Mouse (Mus musculus) ES-E14 (cell line): ENCODE data around the gene Dennd5a. TPM values are rescaled to one million over a fixed set of nuclear protein-coding genes. Genes with fewer than 3 reads are reported as not detected.
A peak's percentile ranks its signal among the peaks of the same experiment; 100 is the strongest.

Experiments used
- DNase-seq: peaks from one replicate; pipeline ENCODE4 v3.0.0-alpha.2; 2013; ENCODE audit warnings: low read depth, low spot score
- H3K27ac ChIP-seq: 2 replicates; pipeline ENCODE4 v1.5.1; 2012; ENCODE audit warnings: low read depth, mild to moderate bottlenecking, low read length, moderate library complexity, mixed read lengths; ENCODE audit not compliant: poor library complexity, insufficient read depth, severe bottlenecking
- H3K36me3 ChIP-seq: 2 replicates; pipeline ENCODE4 v1.6.1; 2012; ENCODE audit warnings: mild to moderate bottlenecking, low read length, moderate library complexity, mixed read lengths; ENCODE audit not compliant: control insufficient read depth, poor library complexity, insufficient read depth, severe bottlenecking
- H3K4me1 ChIP-seq, 2 experiments: fragments of 150-350 bp in 1 of 2; sonication (generic) in 1 of 2; 2 replicates each; pipeline ENCODE4 v1.6.1; 2012; ENCODE audit warnings: low read length in 2 of 2, mild to moderate bottlenecking in 1 of 2, mixed read lengths in 1 of 2; ENCODE audit not compliant: control insufficient read depth in 2 of 2, insufficient read depth in 2 of 2, poor library complexity in 1 of 2
- H3K4me3 ChIP-seq, 2 experiments: fragments of 150-350 bp in 1 of 2; sonication (generic) in 1 of 2; 2 replicates each; pipeline ENCODE4 v1.5.1; 2012; ENCODE audit warnings: low read length in 2 of 2, low read depth in 1 of 2, mild to moderate bottlenecking in 1 of 2, mixed read lengths in 1 of 2; ENCODE audit not compliant: insufficient read depth in 1 of 2, poor library complexity in 1 of 2, severe bottlenecking in 1 of 2
- H3K9ac ChIP-seq: 2 replicates; pipeline ENCODE4 v1.6.1; 2012; ENCODE audit warnings: low read depth, mild to moderate bottlenecking, low read length, mixed read lengths; ENCODE audit not compliant: poor library complexity, insufficient read depth, severe bottlenecking
- H3K9me3 ChIP-seq: fragments of 150-350 bp; sonication (generic); 2 replicates; pipeline ENCODE4 v1.6.1; 2012; ENCODE audit warnings: low read depth, mild to moderate bottlenecking, low read length; ENCODE audit not compliant: control insufficient read depth, insufficient read depth
- CHD2 ChIP-seq: IDR thresholded peaks from 2 replicates; pipeline ENCODE4 v1.6.1; 2014; ENCODE audit warnings: mild to moderate bottlenecking, low read depth, low read length, inconsistent platforms
- HCFC1 ChIP-seq: IDR thresholded peaks from 2 replicates; pipeline ENCODE4 v1.6.1; 2012; ENCODE audit warnings: low read length, inconsistent platforms, borderline replicate concordance; ENCODE audit not compliant: insufficient read depth
- MAFK ChIP-seq: IDR thresholded peaks from 2 replicates; pipeline ENCODE4 v1.6.1; 2014; ENCODE audit warnings: mild to moderate bottlenecking, low read depth, low read length, inconsistent platforms; ENCODE audit not compliant: insufficient read depth
- ZC3H11A ChIP-seq: IDR thresholded peaks from 2 replicates; pipeline ENCODE4 v1.6.1; 2012; ENCODE audit warnings: low read depth, mild to moderate bottlenecking, inconsistent platforms, low read length, borderline replicate concordance
- ZNF384 ChIP-seq: IDR thresholded peaks from 2 replicates; pipeline ENCODE4 v1.6.1; 2012; ENCODE audit warnings: low read depth, low read length, inconsistent platforms
- in situ Hi-C, 2 experiments: fragments of 600-800 bp; cut with MboI; formaldehyde crosslinking; loops; one replicate each; pipeline ENCODE4 v1.15.1; 2025; ENCODE audit warnings: low sequenced_read_pairs in 2 of 2, inconsistent platforms in 1 of 2; ENCODE audit not compliant: unreplicated experiment in 2 of 2
- total RNA-seq: library from RNA; depleted of rRNA; stranded (reverse); fragments of 300-350 nt; gene quantifications from 2 replicates; pipeline ENCODE4 v1.2.3, GENCODE M21; 2012

Gene Dennd5a
- total RNA-seq, 1 experiment = 28.8 TPM

DNA sequence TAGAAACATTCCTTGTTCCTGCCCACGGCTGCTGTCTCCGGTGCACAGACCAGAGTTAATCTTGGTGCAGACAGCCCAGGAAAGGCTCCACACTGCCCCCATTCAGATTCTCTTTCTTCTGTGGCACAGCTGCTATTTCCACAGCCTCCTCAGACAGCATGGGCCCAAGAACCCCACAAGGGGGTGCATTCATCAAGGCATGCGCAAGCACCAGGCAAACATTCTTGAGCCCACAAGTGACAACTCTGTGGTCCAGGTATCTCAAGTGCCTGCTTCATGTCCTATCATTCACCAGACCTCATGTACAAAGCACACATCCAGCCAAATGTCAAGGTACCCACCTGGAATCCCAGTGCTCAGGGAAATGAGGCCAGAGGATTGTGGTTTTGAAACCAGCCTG, 91.8 kb downstream of the Dennd5a start:
- Histone ChIP-seq H3K4me1 (peaks cover 0 to 7% of the 10 kb centered on the region in 2 experiments; a peak in 2 of 4 replicates), H3K36me3 (no peaks in the 10 kb centered on the region), H3K9me3 (no peaks in the 10 kb centered on the region), H3K4me3 (no peak overlapping the region), H3K27ac (no peak overlapping the region), H3K9ac (no peak overlapping the region)
- TF ChIP-seq CHD2 (no peak), ZC3H11A (no peak), MAFK (no peak), ZNF384 (no peak), HCFC1 (no peak)
- DNase-seq = no peak
- in situ Hi-C loops = no loop called here

- Histone ChIP-seq H3K4me1 (peaks cover 0 to 2% of the 10 kb centered on the region in 2 experiments; a peak in 1 of 4 replicates), H3K36me3 (no peaks in the 10 kb centered on the region), H3K9me3 (no peaks in the 10 kb centered on the region), H3K9ac (no peak overlapping the region), H3K27ac (no peak overlapping the region), H3K4me3 (no peak overlapping the region)
- DNase-seq = no peak
- in situ Hi-C loops = no loop called here
- TF ChIP-seq MAFK (no peak), ZC3H11A (no peak), HCFC1 (no peak), CHD2 (no peak), ZNF384 (no peak)
These were observed 93.6 kb downstream of the Dennd5a start for GRCm38 (mm10) chr7:109866643-109867042.

DNA sequence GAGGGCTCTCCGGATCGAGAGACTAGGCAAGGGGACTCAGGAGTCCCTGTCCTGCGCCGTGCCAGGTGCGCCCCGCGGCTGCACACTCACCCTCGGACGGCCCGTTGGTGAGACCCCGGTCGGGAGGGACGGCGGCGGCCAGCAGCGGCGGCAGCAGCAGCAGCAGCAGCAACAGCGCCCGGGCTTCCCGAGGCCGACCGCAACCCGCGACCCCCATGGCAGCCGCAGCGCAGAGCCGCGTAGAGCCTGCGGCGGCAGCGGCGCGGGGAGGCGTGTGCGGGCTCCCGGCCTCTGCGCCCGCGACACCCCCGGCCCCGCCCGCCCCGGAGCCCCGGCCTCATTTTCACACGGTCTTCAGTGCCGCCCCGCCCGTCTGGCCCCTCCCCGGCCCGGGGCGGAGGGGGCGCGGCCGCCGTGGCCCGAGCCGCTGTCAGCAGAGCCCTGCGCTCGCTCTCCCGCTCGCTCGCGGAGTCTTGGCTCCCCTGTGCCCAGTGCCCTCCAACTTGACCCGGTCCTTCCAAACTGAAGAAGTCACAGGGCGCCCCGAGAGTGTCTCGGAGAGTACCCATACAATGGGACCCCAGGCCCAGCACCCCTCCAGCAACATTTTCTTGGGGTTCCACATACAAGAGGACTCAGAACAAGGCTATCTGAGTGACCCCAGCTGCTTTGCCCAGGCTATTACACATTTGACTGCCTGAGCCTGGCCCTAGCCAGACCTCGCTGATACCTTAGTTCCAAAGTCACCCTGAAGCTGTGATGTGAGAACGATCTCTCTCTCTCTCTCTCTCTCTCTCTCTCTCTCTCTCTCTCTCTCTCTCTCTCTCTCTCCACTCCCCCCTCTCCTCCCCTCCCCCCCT, 94.7 kb downstream of the Dennd5a start, which contains the start of gene Scube2:
Gene Scube2, minus strand, starts transcription at position 310 of the 860 bp plus-strand sequence.
- peak within 1 kb of the TSS; percentile 69 for H3K9ac ChIP-seq
- in situ Hi-C loops = no loop called here
- no peaks in the 10 kb centered on the region for H3K9me3 ChIP-seq
- TF ChIP-seq MAFK = no peak
- TF ChIP-seq HCFC1 = peak; percentile 26; the same call in 1 of the 2 replicates
- TF ChIP-seq CHD2 = no peak
- peak within 1 kb of the TSS; percentile 68 to 78 for H3K4me3 ChIP-seq
- H3K27ac ChIP-seq = no peak within 1 kb of the TSS
- no peaks in the 10 kb centered on the region for H3K36me3 ChIP-seq
- no peak for DNase-seq
- 0 out of 4 replicates have a peak, but pooled peaks cover 0 to 2% of the 10 kb centered on the region in 2 experiments for H3K4me1 ChIP-seq

- no peak for DNase-seq
- TF ChIP-seq ZC3H11A (no peak), ZNF384 (no peak), MAFK (no peak), CHD2 (no peak), HCFC1 (no peak)
- H3K9ac ChIP-seq = no peak overlapping the region
- H3K27ac ChIP-seq = no peak overlapping the region
- no peaks in the 10 kb centered on the region for H3K9me3 ChIP-seq
- in situ Hi-C loops = no loop called here
- no peaks in the 10 kb centered on the region for H3K36me3 ChIP-seq
- 0 out of 4 replicates have a peak, but pooled peaks cover 0 to 2% of the 10 kb centered on the region in 2 experiments for H3K4me1 ChIP-seq
- H3K4me3 ChIP-seq = no peak overlapping the region
These were observed 96.7 kb downstream of the Dennd5a start for GRCm38 (mm10) chr7:109863561-109863960.
